Mouse (Mus musculus): ENCODE data around the gene Speer4f1.
"Not testable (repeated sequence)": the region's sequence is repeated elsewhere in the genome, so short reads cannot be mapped to it uniquely, and the experiment has no call there.

The Speer4f1 gene

GRCm38 (mm10) chr5:17475798-17476197 is at the start of gene Speer4f1:
Speer4f1 (plus strand) TSS chr5:17476098.
- DNase-seq: not testable (repeated sequence)

- no peak for DNase-seq
Measured at GRCm38 (mm10) chr5:17426930-17427329, 49.0 kb upstream of the Speer4f1 start.

- DNase-seq: no peak
Measured at GRCm38 (mm10) chr5:17434721-17435120, 41.2 kb upstream of the Speer4f1 start.

DNA sequence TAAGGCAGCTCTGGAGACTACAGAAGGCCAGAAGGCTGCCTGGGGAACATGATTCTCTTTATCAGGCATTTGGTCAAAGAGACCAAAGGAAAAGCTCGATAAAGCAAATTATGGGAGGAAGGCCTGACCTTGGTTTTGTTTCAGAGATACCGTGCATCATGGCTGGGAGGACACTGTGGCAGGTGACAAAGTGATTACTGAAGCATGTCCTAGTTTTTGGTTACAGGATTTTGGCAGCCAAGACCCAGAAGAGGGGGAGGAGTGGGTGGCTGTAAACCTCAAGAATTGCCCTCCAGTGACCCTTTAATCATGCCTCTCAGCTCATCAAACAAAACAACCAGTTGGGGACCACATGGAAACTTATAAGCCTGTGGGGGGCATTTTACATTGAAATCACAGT is 39.7 kb upstream of the Speer4f1 start:
- no peak for DNase-seq

GRCm38 (mm10) chr5:17439487-17440102 is 36.3 kb upstream of the Speer4f1 start:
- no peak for DNase-seq

DNA sequence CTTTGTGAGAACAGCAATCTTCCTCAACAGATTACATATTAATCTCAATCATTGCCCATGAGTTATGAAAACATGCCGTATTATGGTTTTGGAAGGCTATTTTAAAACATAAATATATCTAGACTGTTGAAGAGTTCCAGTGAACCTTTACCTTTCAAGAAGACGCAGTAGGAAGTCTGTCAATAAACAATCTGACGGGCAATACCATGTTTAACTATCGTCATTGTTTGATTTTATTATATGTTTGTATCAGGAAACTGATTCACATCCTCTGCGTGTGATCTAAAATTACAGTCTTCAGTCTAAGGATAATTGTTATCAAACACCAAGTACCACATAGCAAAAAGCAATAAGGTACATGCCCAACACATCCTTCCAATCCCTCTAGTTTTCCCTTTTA is 21.8 kb upstream of the Speer4f1 start:
- no peak for DNase-seq

DNA sequence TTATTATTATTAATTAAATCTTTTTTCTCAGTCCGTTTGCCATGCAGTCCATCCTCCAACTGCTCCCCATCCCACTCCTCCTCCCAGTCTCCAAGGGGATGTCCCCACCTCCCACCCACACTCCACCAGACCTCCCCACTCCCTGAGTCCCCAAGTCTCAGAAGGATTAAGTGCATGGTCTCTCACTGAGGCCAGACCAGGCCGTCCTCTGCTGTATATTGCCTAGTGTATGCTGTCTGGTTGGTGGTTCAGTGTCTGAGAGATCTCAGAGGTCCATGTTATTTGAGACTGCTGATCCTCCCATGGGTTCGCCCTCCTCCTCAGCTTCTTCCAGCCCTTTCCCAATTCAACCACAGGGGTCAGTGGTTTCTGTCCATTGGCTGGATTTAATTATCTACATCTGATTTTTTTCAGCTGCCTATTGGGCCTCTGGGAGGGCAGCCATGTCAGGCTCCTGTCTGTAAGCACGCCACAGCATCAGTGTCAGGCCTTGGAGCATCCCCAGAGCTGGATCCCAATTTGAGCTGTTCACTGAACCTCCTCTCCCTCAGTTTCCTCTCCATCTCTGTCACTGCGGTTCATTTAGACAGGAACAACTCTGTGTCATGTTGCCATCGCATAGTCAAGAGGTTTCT is 20.8 kb upstream of the Speer4f1 start:
- no peak for DNase-seq

- no peak for DNase-seq
Measured at GRCm38 (mm10) chr5:17456671-17457070, 19.2 kb upstream of the Speer4f1 start.

DNA sequence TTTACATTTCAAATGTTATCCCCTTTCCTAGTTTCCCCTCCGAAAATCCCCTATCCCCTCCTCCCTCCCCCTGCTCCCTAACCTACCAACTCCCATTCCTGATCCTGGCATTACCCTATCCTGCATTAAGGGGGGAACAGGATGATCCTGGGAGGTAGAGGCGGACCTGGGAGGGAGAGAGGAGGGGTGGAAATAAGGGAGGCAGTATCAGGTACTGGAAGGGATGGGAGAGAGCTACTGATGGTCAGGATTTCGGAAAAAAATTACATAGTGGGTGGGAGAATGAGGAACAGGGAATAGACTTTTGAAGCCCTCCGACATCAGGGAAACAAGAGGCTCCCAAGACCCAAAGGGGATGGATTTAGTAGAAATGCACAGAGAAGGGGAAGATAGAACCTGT is 7.8 kb upstream of the Speer4f1 start:
- DNase-seq: not testable (repeated sequence)

GRCm38 (mm10) chr5:17476476-17476875 is 578 bp downstream of the Speer4f1 start:
- peak in 1 of 2 experiments; percentile 19 for DNase-seq

- no peak for DNase-seq
Measured at GRCm38 (mm10) chr5:17489894-17490293, 14.0 kb downstream of the Speer4f1 start.

DNA sequence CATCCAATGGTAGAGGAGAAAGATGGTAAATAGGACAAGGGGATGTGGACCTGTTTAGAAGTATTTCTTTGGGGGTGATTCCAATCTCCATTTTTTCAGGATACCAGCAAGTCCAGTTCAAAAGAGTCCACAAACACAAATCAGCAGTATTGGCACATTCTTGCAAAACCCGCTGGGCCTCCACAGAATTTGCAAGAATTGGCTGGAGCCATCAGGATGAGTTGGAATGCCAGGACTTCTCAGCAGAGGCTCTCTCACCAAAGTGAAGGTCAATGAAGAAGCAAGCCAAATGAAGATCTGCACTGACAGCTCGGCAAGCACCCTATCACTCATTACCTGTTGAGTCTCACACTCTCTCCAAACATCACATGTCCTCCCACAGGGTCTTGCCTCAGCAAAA is 19.7 kb downstream of the Speer4f1 start:
- no peak for DNase-seq

DNA sequence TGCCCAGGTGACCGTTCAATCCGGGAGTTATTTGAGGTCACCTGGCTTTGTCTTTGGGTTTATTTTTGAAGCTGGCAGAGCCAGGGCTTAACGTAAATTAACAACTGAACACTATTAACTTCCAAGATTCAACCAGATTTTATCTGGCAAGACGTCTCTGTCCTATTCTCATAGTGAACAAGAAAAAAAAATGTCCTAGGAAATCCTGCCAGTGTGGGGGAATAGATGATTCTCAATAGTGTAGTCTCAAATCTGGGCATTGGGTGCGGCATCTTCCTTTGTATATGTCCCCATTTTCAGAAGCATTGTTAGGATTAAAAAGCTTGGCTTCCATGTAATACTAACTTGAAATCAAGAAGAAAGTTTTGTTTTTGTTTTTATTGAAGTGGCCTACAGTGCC is 20.8 kb downstream of the Speer4f1 start:
- DNase-seq: peak in 1 of 2 experiments; percentile 19

DNA sequence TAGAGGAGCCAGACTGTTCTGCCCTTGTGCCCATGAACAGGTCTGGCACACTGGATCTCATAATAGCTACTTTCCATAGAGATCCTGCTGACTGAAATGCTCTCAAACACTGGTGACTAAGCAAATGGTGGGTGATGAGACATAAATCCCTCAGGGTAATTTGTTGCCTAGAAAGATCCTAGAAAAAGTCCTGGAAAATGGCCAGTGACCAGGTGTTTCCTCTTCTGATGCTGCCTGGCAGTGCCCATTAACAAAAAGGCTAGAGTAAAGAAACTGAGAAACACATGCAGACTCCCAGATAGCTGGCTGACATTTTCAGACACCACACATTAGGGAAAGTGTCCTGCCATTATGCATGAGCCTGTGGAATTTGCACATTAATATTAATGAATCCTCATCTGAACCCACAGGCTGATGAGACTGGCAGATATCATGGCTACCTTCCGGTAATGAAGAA is 24.0 kb downstream of the Speer4f1 start:
- DNase-seq: no peak

- DNase-seq: no peak
Measured at GRCm38 (mm10) chr5:17500866-17501265, 25.0 kb downstream of the Speer4f1 start.

GRCm38 (mm10) chr5:17505540-17505939 is 29.6 kb downstream of the Speer4f1 start:
- DNase-seq: peak; percentile 24 to 29

GRCm38 (mm10) chr5:17508038-17508437 is 32.1 kb downstream of the Speer4f1 start:
- DNase-seq: no peak
